Mouse (Mus musculus) midbrain, embryonic 13.5 days (tissue): Measurements from ENCODE around the gene Camk2g. TPM values are rescaled to one million over a fixed set of nuclear protein-coding genes. Genes with fewer than 3 reads are reported as not detected.

ENCODE experiments used
- ATAC-seq: fragments of 200-750 bp; cut with Nextera tagmentation; 2 replicates; pipeline ENCODE4 v1.8.0; 2017; ENCODE audit warnings: mild to moderate bottlenecking, moderate TSS enrichment, moderate library complexity
- H3K27ac ChIP-seq: fragments of 300-500 bp; sonication (generic); 2 replicates; pipeline ENCODE4 v1.5.1; 2015; ENCODE audit warnings: inconsistent platforms, mild to moderate bottlenecking, moderate library complexity
- H3K27me3 ChIP-seq: fragments of 300-500 bp; sonication (generic); 2 replicates; pipeline ENCODE4 v1.6.1; 2015; ENCODE audit warnings: mild to moderate bottlenecking, inconsistent platforms
- H3K36me3 ChIP-seq: fragments of 300-500 bp; sonication (generic); 2 replicates; pipeline ENCODE4 v1.6.1; 2015; ENCODE audit warnings: mild to moderate bottlenecking, inconsistent platforms
- H3K4me1 ChIP-seq: fragments of 300-500 bp; sonication (generic); replicated peaks from 2 replicates; pipeline ENCODE4 v1.6.1; 2015; ENCODE audit warnings: inconsistent platforms
- H3K4me2 ChIP-seq: fragments of 300-500 bp; sonication (generic); replicated peaks from 2 replicates; pipeline ENCODE4 v1.6.1; 2015; ENCODE audit warnings: moderate library complexity, mild to moderate bottlenecking, inconsistent platforms
- H3K4me3 ChIP-seq: fragments of 300-500 bp; sonication (generic); replicated peaks from 2 replicates; pipeline ENCODE4 v1.5.1; 2015; ENCODE audit warnings: mild to moderate bottlenecking, inconsistent platforms
- H3K9ac ChIP-seq: fragments of 300-500 bp; sonication (generic); replicated peaks from 2 replicates; pipeline ENCODE4 v1.6.1; 2015; ENCODE audit warnings: mild to moderate bottlenecking, inconsistent platforms
- H3K9me3 ChIP-seq: fragments of 300-500 bp; sonication (generic); 2 replicates; pipeline ENCODE4 v1.6.1; 2016; ENCODE audit warnings: mild to moderate bottlenecking, inconsistent platforms
- WGBS: fragments of 180-500 bp; shearing (Covaris S2); methylation state at CpG from one replicate; pipeline ENCODE4 v1.1.7; 2015; 5-methylcytosine and 5-hydroxymethylcytosine counted together
- polyA plus RNA-seq: library from polyadenylated mRNA; unstranded; fragments of >200 nt; fragmentation: Nextera tagmentation; extraction: Ambion mirVana; gene quantifications from 2 replicates; pipeline ENCODE4 v1.2.1, GENCODE M21; 2015

Gene Camk2g
- polyA plus RNA-seq, 1 experiment from 2014 or later: 84.2 TPM

- Histone ChIP-seq H3K9ac (no peak overlapping the region), H3K4me1 (peaks cover 17% of the 10 kb centered on the region), H3K27me3 (no peaks in the 10 kb centered on the region), H3K36me3 (peaks cover 58% of the 10 kb centered on the region), H3K9me3 (no peaks in the 10 kb centered on the region), H3K4me3 (no peak overlapping the region), H3K4me2 (no peak overlapping the region), H3K27ac (no peak overlapping the region)
- WGBS: 95% methylated on average over 9 of the region's 9 CpGs
- no peak for ATAC-seq
Observed at GRCm38 (mm10) chr14:20730853-20731602, 62.9 kb downstream of the Camk2g start.

- H3K9me3 ChIP-seq: no peaks in the 10 kb centered on the region
- H3K27me3 ChIP-seq: no peaks in the 10 kb centered on the region
- H3K27ac ChIP-seq: no peak overlapping the region
- WGBS: 94% methylated on average over 9 of the region's 9 CpGs
- ATAC-seq: no peak
- H3K4me2 ChIP-seq: no peak overlapping the region
- H3K9ac ChIP-seq: no peak overlapping the region
- peaks cover 64% of the 10 kb centered on the region for H3K36me3 ChIP-seq
- H3K4me1 ChIP-seq: peaks cover 14% of the 10 kb centered on the region
- H3K4me3 ChIP-seq: no peak overlapping the region
Observed at GRCm38 (mm10) chr14:20729871-20730270, 64.0 kb downstream of the Camk2g start.

DNA sequence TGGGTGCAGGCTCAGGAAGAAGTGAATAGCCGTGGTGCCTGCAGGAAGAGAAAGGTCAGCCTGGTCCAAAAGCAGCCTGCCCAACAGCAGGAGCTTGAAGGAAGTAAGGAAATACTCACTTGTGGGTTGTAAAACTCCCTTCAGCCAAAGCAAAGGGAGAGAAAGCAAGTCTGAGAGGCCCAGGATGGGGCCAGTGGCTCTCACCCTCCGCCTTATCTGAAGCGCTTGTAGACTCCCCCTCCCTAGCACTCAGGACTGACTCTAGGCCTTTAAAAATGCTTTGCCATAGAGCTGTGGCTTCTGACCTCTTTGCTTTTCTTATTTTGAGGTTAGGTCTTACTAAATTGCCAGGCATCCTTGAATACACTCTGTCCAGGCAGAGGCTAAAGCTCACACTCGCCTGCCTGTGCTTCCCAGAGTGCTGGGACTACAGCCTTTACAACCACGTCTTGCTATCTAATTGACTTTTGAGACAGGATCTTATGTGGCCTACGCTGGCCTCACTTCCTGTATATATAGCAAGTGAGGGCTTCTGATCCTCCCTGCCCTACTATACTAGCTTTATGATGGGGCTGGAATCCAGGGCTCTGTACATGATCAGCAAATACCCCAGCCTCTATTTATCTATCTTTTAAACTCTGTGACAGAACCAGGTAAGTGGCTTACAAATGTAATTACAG lies 68.1 kb downstream of the Camk2g start:
- H3K4me3 ChIP-seq: no peak overlapping the region
- H3K4me2 ChIP-seq: no peak overlapping the region
- ATAC-seq: no peak
- WGBS: 88% methylated on average over 6 of the region's 6 CpGs
- H3K27me3 ChIP-seq: no peaks in the 10 kb centered on the region
- no peaks in the 10 kb centered on the region for H3K9me3 ChIP-seq
- H3K4me1 ChIP-seq: no peaks in the 10 kb centered on the region
- peaks cover 96% of the 10 kb centered on the region for H3K36me3 ChIP-seq
- no peak overlapping the region for H3K9ac ChIP-seq
- no peak overlapping the region for H3K27ac ChIP-seq

GRCm38 (mm10) chr14:20724043-20724442 lies 69.8 kb downstream of the Camk2g start:
- peak; percentile 51; the same call in 1 of the 2 replicates for ATAC-seq
- Histone ChIP-seq H3K27ac (no peak overlapping the region), H3K4me1 (no peaks in the 10 kb centered on the region), H3K9ac (no peak overlapping the region), H3K4me2 (no peak overlapping the region), H3K36me3 (peaks cover 96% of the 10 kb centered on the region), H3K4me3 (no peak overlapping the region), H3K9me3 (no peaks in the 10 kb centered on the region), H3K27me3 (no peaks in the 10 kb centered on the region)
- WGBS: 33% methylated on average over 5 of the region's 5 CpGs

- Histone ChIP-seq H3K9ac (no peak overlapping the region), H3K27ac (no peak overlapping the region), H3K4me2 (no peak overlapping the region), H3K9me3 (no peaks in the 10 kb centered on the region), H3K36me3 (peaks cover 96% of the 10 kb centered on the region), H3K4me3 (no peak overlapping the region), H3K27me3 (no peaks in the 10 kb centered on the region), H3K4me1 (no peaks in the 10 kb centered on the region)
- no peak for ATAC-seq
- WGBS: 91% methylated on average over 12 of the region's 12 CpGs
Observed at GRCm38 (mm10) chr14:20723006-20723405, 70.9 kb downstream of the Camk2g start.

DNA sequence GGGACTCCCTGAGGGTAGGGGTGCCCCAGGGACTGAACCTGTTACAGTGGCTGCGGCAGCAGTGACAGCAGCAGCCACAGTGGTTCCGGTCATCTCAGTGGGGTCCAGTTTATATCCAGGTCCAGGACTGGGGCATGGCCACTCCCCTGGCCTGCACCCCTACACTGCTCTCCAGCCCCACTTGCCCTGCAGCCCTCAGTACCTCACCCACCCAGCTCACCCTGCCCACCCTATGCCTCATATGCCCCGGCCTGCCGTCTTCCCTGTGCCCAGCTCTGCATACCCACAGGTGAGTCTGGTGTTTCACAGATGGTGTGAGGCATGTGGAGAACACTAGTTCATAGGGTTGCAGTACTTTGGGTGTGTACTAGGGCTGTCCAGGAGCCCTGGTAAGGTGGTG lies 72.5 kb downstream of the Camk2g start:
- Histone ChIP-seq H3K4me2 (no peak overlapping the region), H3K9ac (no peak overlapping the region), H3K27me3 (no peaks in the 10 kb centered on the region), H3K27ac (no peak overlapping the region), H3K9me3 (no peaks in the 10 kb centered on the region), H3K36me3 (peaks cover 100% of the 10 kb centered on the region), H3K4me1 (no peaks in the 10 kb centered on the region), H3K4me3 (no peak overlapping the region)
- 87% methylated on average over 3 of the region's 4 CpGs for WGBS
- peak; percentile 28; the same call in 1 of the 2 replicates for ATAC-seq

DNA sequence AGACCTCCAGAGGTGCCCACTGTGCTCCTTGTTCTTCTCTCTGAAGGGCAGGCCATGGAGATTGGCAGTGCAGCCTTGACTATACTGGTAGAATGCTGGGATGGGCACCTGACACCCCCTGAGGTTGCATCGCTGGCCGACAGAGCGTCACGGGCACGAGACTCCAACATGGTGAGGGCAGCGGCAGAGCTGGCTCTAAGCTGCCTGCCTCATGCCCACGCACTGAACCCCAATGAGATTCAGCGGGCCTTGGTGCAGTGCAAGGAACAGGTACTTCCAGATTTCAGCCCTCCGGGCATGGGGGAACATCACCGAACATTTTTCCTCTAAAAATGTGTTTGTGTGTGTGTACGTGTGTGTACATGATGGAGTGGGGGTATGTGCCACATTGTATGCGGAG lies 74.1 kb downstream of the Camk2g start:
- H3K4me1 ChIP-seq: no peaks in the 10 kb centered on the region
- H3K9me3 ChIP-seq: no peaks in the 10 kb centered on the region
- no peak overlapping the region for H3K4me2 ChIP-seq
- 98% methylated on average over 12 of the region's 12 CpGs for WGBS
- H3K27ac ChIP-seq: no peak overlapping the region
- no peaks in the 10 kb centered on the region for H3K27me3 ChIP-seq
- ATAC-seq: no peak
- H3K9ac ChIP-seq: no peak overlapping the region
- no peak overlapping the region for H3K4me3 ChIP-seq
- H3K36me3 ChIP-seq: peaks cover 100% of the 10 kb centered on the region

GRCm38 (mm10) chr14:20718443-20718842 lies 75.4 kb downstream of the Camk2g start:
- Histone ChIP-seq H3K36me3 (peaks cover 100% of the 10 kb centered on the region), H3K9me3 (no peaks in the 10 kb centered on the region), H3K9ac (no peak overlapping the region), H3K27ac (no peak overlapping the region), H3K27me3 (no peaks in the 10 kb centered on the region), H3K4me3 (no peak overlapping the region), H3K4me2 (no peak overlapping the region), H3K4me1 (no peaks in the 10 kb centered on the region)
- WGBS: 92% methylated on average over 10 of the region's 10 CpGs
- no peak for ATAC-seq

DNA sequence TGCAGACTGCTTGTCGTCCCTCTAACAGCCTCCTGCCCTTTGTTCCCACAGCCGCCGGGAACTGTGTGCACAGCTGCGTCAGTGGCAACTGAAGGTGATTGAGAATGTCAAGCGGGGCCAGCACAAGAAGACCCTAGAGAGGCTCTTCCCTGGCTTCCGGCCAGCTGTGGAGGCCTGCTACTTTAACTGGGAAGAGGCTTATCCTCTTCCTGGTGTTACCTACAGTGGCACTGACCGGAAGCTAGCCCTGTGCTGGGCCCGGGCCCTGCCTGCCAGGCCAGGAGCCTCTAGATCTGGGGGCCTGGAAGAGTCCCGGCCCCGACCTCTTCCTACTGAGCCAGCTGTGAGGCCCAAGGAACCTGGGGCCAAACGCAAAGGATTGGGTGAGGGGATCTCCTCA lies 80.1 kb downstream of the Camk2g start:
- Histone ChIP-seq H3K27ac (no peak overlapping the region), H3K36me3 (peaks cover 90% of the 10 kb centered on the region), H3K4me2 (no peak overlapping the region), H3K4me3 (no peak overlapping the region), H3K4me1 (peaks cover 10% of the 10 kb centered on the region), H3K27me3 (no peaks in the 10 kb centered on the region), H3K9me3 (no peaks in the 10 kb centered on the region), H3K9ac (no peak overlapping the region)
- no peak for ATAC-seq
- WGBS: 82% methylated on average over 11 of the region's 11 CpGs

DNA sequence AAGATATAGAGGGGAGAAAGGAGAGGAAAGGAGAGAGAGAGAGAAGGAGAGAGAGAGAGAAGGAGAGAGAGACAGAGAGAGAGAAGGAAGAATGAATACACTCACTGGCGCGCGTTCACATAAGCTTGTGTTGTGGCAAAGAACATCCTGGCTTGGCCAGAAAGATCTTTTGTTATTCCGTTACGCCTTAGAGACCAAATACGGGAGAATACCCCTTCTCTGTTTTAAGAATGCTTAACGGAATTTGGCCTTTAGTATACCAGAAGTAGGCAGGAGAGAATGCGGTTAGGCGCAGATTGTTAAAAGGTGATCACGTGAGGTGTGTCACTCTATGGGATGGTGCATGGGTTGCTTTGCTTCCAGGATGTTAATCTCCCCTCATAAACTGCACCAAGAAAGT lies 85.6 kb downstream of the Camk2g start:
- peaks cover 45% of the 10 kb centered on the region for H3K36me3 ChIP-seq
- H3K27ac ChIP-seq: 0 out of 2 replicates have a peak overlapping the region, but pooled peaks have one; percentile 87
- H3K9me3 ChIP-seq: no peaks in the 10 kb centered on the region
- WGBS: 7% methylated on average over 10 of the region's 10 CpGs
- peak overlapping the region; percentile 77 for H3K4me2 ChIP-seq
- H3K9ac ChIP-seq: peak overlapping the region; percentile 99
- ATAC-seq: no peak
- no peaks in the 10 kb centered on the region for H3K27me3 ChIP-seq
- peaks cover 29% of the 10 kb centered on the region for H3K4me1 ChIP-seq
- peak overlapping the region; percentile 98 for H3K4me3 ChIP-seq

DNA sequence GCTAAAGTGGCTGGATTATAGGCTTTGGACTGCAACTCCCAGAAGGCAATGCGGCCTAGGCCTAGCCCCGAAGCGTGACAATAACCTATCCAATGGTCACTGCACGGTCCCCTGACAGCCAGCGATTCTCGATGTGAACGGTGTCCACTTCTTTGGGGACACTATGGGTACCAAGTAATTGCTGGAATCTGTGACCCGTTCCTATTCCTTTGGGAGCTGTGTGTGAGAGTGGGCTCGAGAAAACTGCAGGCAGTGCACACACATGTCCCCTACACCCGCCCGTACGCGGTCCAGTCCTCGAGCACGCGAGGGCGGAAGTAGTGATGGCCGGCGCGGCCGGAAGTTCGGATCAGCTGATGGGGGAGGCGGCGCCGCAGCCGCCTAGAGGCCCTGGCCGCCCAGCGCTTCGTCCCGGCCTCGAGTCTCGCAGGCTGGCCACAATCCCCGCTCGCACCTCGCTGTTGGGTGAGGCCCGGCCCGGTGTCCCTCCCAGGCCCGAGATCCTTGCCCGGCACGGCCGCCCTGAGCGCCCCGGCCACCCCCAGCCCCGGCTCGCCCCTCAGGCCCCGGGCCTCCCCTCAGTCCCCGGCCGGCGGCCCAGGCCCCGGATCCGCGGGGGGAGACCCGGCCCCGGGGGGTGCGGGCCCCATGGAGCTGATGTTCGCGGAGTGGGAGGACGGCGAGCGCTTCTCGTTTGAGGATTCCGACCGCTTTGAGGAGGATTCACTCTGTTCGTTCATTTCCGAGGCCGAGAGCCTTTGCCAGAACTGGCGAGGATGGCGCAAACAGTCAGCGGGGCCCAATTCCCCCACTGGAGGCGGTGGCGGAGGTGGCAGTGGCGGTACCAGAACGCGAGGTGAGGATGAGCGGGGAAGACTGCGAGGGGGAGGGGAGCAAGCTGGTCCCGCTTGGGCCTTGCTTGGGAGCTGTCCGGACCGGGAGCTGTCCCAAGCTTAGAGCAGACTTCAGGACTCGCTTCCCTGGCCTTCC lies 86.4 kb downstream of the Camk2g start, which contains the start of gene Zswim8:
Zswim8 (plus strand) TSS at position 352 of the 990 bp plus-strand sequence.
- H3K9me3 ChIP-seq: no peaks in the 10 kb centered on the region
- H3K36me3 ChIP-seq: peaks cover 38% of the 10 kb centered on the region
- peak within 1 kb of the TSS; percentile 87 for H3K27ac ChIP-seq
- no peaks in the 10 kb centered on the region for H3K27me3 ChIP-seq
- peak; percentile 96 for ATAC-seq
- WGBS: under 1% methylated on average over 76 of the region's 80 CpGs
- peaks cover 29% of the 10 kb centered on the region for H3K4me1 ChIP-seq
- H3K4me3 ChIP-seq: peak within 1 kb of the TSS; percentile 98
- H3K9ac ChIP-seq: peak within 1 kb of the TSS; percentile 99
- peak within 1 kb of the TSS; percentile 77 for H3K4me2 ChIP-seq
